Mouse (Mus musculus): ENCODE results near the gene Acox1. TPM values are rescaled to one million over a fixed set of nuclear protein-coding genes. Genes with fewer than 3 reads are reported as not detected.
A peak's percentile ranks its signal among the peaks of the same experiment; 100 is the strongest.

The Acox1 gene
- total and polyA plus RNA-seq, 2 experiments from 2014 or later = 46.7 to 64.9 TPM

DNA sequence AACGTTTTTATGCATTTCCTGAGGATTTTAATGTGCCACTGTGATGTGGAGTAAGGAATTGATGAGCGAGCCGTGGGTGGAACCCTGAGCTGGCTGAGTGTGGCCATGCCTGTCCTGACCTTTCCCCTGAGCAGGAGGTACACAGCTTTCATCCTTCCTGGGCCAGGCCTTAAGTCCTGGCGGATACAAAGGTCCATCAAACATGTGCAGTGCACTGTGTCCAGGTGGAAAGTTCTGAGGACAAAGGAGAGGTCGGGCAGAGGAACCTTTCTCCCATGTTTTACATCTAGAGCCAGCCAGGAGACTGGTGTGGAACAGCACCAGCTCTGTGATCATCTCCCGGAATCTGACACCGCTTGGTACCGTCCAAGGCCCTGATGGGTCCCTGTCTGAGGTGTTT is 10.4 kb upstream of the Acox1 start:
- Histone ChIP-seq H3K4me3 (ENCODE audit: low read depth, low read length) (no peak overlapping the region), H3K36me3 (replicated peaks; ENCODE audit: control insufficient read depth, insufficient read depth, low read length) (peaks cover 36% of the 10 kb centered on the region), H3K4me1 (ENCODE audit: control insufficient read depth, insufficient read depth) (no peaks in the 10 kb centered on the region), H3K9ac (replicated peaks; ENCODE audit: low read depth, low read length) (no peak overlapping the region), H3K27ac (ENCODE audit: low read depth) (no peak overlapping the region), H3K4me2 (ENCODE audit: low read depth, low read length) (no peak overlapping the region), H3K9me3 (replicated peaks; ENCODE audit: control insufficient read depth, low read length) (0 out of 2 replicates have a peak, but pooled peaks cover 4% of the 10 kb centered on the region), H3K27me3 (ENCODE audit: control insufficient read depth, insufficient read depth, low read length) (no peaks in the 10 kb centered on the region)
- ATAC-seq (ENCODE audit: insufficient read depth, low read depth) = no peak
- no peak for TF ChIP-seq CTCF (IDR thresholded peaks at IDR 0.05; ENCODE audit: low read depth)
- no peak for TF ChIP-seq EP300 (IDR thresholded peaks at IDR 0.05; ENCODE audit: low read depth)
- 78% methylated on average over 8 of the region's 8 CpGs for WGBS
- no peak for DNase-seq (ENCODE audit: low spot score)

DNA sequence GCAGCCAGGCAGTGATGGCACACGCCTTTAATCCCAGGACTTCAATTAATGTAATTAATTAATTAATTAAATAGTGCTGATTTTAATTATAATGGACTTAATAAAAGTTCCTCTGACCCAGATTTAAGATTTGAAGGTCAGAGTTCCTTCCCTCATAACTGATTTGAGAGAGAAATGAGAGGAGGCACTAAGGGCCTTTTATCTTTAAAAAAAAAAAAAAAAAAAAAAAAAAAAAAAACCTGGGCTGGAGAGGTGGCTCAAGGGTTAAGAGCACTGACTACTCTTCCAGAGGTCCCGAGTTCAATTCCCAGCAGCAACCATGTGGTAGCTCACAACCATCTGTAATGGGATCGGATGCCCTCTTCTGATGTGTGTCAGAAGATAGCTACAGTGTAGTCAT is 9.8 kb upstream of the Acox1 start:
- H3K27me3 ChIP-seq (ENCODE audit: control insufficient read depth, insufficient read depth, low read length) = no peaks in the 10 kb centered on the region
- H3K9ac ChIP-seq (replicated peaks; ENCODE audit: low read depth, low read length) = no peak overlapping the region
- no peak for TF ChIP-seq EP300 (IDR thresholded peaks at IDR 0.05; ENCODE audit: low read depth)
- no peak for TF ChIP-seq CTCF (IDR thresholded peaks at IDR 0.05; ENCODE audit: low read depth)
- H3K4me1 ChIP-seq (ENCODE audit: control insufficient read depth, insufficient read depth) = no peaks in the 10 kb centered on the region
- 86% methylated on average over 3 of the region's 3 CpGs for WGBS
- no peak overlapping the region for H3K4me3 ChIP-seq (ENCODE audit: low read depth, low read length)
- no peak overlapping the region for H3K27ac ChIP-seq (ENCODE audit: low read depth)
- no peak for ATAC-seq (ENCODE audit: insufficient read depth, low read depth)
- H3K4me2 ChIP-seq (ENCODE audit: low read depth, low read length) = no peak overlapping the region
- 0 out of 2 replicates have a peak, but pooled peaks cover 4% of the 10 kb centered on the region for H3K9me3 ChIP-seq (replicated peaks; ENCODE audit: control insufficient read depth, low read length)
- no peak for DNase-seq (ENCODE audit: low spot score)
- peaks cover 36% of the 10 kb centered on the region for H3K36me3 ChIP-seq (replicated peaks; ENCODE audit: control insufficient read depth, insufficient read depth, low read length)

DNA sequence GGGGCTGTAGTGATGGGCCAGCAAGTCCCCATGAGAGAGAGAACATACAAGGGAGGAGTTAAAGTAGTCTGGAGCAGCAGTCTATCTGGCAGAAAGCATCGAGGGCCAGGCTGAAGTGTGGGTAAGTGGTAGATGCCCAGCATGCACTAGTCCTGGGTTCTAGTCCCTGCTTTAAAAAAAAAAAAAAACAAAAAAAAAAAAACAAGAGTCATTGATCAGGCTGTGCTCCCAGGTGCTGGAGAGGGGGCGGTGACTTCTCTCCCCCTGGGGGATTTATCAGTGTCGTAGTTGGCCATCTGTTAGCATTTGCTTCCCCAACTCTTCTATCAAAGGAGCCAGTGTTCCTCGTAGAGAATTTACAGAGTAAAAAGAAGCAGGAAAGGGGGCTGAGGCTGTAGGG is 7.8 kb upstream of the Acox1 start:
- no peaks in the 10 kb centered on the region for H3K4me1 ChIP-seq (ENCODE audit: control insufficient read depth, insufficient read depth)
- no peak overlapping the region for H3K4me2 ChIP-seq (ENCODE audit: low read depth, low read length)
- H3K27ac ChIP-seq (ENCODE audit: low read depth) = no peak overlapping the region
- H3K9ac ChIP-seq (replicated peaks; ENCODE audit: low read depth, low read length) = no peak overlapping the region
- DNase-seq (ENCODE audit: low spot score) (no peak), ATAC-seq (ENCODE audit: insufficient read depth, low read depth) (no peak)
- TF ChIP-seq CTCF (IDR thresholded peaks at IDR 0.05; ENCODE audit: low read depth) (no peak), EP300 (IDR thresholded peaks at IDR 0.05; ENCODE audit: low read depth) (no peak)
- peaks cover 36% of the 10 kb centered on the region for H3K36me3 ChIP-seq (replicated peaks; ENCODE audit: control insufficient read depth, insufficient read depth, low read length)
- 81% methylated on average over 4 of the region's 4 CpGs for WGBS
- H3K4me3 ChIP-seq (ENCODE audit: low read depth, low read length) = no peak overlapping the region
- no peaks in the 10 kb centered on the region for H3K27me3 ChIP-seq (ENCODE audit: control insufficient read depth, insufficient read depth, low read length)
- H3K9me3 ChIP-seq (replicated peaks; ENCODE audit: control insufficient read depth, low read length) = 0 out of 2 replicates have a peak, but pooled peaks cover 4% of the 10 kb centered on the region

DNA sequence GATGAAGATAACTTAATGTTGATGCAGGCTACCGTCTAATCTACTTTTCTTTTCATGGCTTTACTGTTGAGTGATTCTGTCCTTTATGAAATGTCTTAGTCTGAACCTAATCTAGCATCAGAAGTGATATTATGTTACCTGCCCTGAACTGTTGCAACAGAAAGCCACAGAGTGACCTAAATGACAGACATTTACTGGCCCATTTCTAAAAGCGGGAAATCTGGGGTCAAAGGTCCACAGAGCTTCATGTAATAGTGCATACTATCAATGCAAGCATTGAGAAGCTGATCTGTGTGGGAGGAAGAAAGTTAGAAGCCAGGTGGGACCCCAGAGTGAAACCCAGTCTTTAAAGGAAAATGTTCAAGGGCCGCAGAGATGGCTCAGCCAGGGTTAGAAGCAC is 4.3 kb upstream of the Acox1 start:
- Histone ChIP-seq H3K27ac (ENCODE audit: low read depth) (no peak overlapping the region), H3K27me3 (ENCODE audit: control insufficient read depth, insufficient read depth, low read length) (no peaks in the 10 kb centered on the region), H3K4me1 (ENCODE audit: control insufficient read depth, insufficient read depth) (no peaks in the 10 kb centered on the region), H3K4me2 (ENCODE audit: low read depth, low read length) (no peak overlapping the region), H3K9me3 (replicated peaks; ENCODE audit: control insufficient read depth, low read length) (0 out of 2 replicates have a peak, but pooled peaks cover 4% of the 10 kb centered on the region), H3K4me3 (ENCODE audit: low read depth, low read length) (no peak overlapping the region), H3K9ac (replicated peaks; ENCODE audit: low read depth, low read length) (no peak overlapping the region), H3K36me3 (replicated peaks; ENCODE audit: control insufficient read depth, insufficient read depth, low read length) (peaks cover 34% of the 10 kb centered on the region)
- DNase-seq (ENCODE audit: low spot score) = no peak
- WGBS = 87% methylated on average over 3 of the region's 3 CpGs
- TF ChIP-seq CTCF (IDR thresholded peaks at IDR 0.05; ENCODE audit: low read depth) (no peak), EP300 (IDR thresholded peaks at IDR 0.05; ENCODE audit: low read depth) (no peak)
- no peak for ATAC-seq (ENCODE audit: insufficient read depth, low read depth)

DNA sequence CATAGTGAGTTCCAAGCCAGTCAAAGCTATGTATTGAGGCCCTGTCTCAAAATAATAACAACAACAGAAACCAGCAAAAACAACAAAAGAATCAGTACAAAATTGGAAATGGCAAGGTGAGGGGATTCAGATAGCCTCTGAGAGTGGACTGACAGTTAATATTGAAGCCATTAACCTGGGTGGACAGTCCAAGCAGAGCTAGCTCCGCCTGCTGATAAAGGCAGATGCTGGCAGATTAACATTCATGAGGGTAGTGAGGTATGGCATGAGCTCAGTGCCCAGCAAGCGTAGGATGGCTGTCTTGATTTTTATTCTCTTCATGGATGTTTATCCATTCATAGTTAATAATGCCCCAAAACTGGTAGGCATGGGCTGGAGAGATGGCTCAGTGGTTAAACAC is 2.3 kb upstream of the Acox1 start:
- no peak overlapping the region for H3K27ac ChIP-seq (ENCODE audit: low read depth)
- H3K9me3 ChIP-seq (replicated peaks; ENCODE audit: control insufficient read depth, low read length) = no peaks in the 10 kb centered on the region
- 92% methylated on average over 2 of the region's 2 CpGs for WGBS
- H3K27me3 ChIP-seq (ENCODE audit: control insufficient read depth, insufficient read depth, low read length) = no peaks in the 10 kb centered on the region
- DNase-seq (ENCODE audit: low spot score) (no peak), ATAC-seq (ENCODE audit: insufficient read depth, low read depth) (no peak)
- TF ChIP-seq CTCF (IDR thresholded peaks at IDR 0.05; ENCODE audit: low read depth) (no peak), EP300 (IDR thresholded peaks at IDR 0.05; ENCODE audit: low read depth) (no peak)
- H3K36me3 ChIP-seq (replicated peaks; ENCODE audit: control insufficient read depth, insufficient read depth, low read length) = peaks cover 25% of the 10 kb centered on the region
- no peak overlapping the region for H3K4me2 ChIP-seq (ENCODE audit: low read depth, low read length)
- no peak overlapping the region for H3K9ac ChIP-seq (replicated peaks; ENCODE audit: low read depth, low read length)
- peaks cover 6% of the 10 kb centered on the region for H3K4me1 ChIP-seq (ENCODE audit: control insufficient read depth, insufficient read depth)
- H3K4me3 ChIP-seq (ENCODE audit: low read depth, low read length) = no peak overlapping the region

DNA sequence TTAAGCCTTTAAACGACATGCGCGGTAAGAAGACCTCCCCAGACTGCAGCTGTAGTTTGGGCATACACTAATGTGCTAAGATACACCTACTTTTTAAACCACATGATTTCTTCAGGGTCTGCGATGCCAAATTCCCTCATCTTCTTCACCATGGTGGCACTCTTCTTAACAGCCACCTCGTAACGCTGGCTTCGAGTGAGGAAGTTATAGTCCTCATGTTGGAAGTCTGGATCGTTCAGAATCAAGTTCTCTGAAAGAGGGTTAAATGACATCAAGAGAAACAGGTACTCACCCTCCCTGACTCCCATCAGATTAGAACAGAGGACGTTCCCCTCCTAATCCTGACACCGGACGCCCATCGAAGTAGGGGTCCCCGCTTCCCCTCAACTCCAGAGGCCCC is 713 bp downstream of the Acox1 start:
- Histone ChIP-seq H3K9me3 (replicated peaks; ENCODE audit: control insufficient read depth, low read length) (no peaks in the 10 kb centered on the region), H3K4me2 (ENCODE audit: low read depth, low read length) (peak overlapping the region; percentile 70), H3K36me3 (replicated peaks; ENCODE audit: control insufficient read depth, insufficient read depth, low read length) (peaks cover 11% of the 10 kb centered on the region; the same call in 1 of the 2 replicates), H3K4me3 (ENCODE audit: low read depth, low read length) (peak overlapping the region; percentile 67), H3K27ac (ENCODE audit: low read depth) (peak overlapping the region; percentile 95), H3K9ac (replicated peaks; ENCODE audit: low read depth, low read length) (peak overlapping the region; percentile 81), H3K27me3 (ENCODE audit: control insufficient read depth, insufficient read depth, low read length) (no peaks in the 10 kb centered on the region), H3K4me1 (ENCODE audit: control insufficient read depth, insufficient read depth) (peaks cover 6% of the 10 kb centered on the region)
- DNase-seq (ENCODE audit: low spot score) = no peak
- ATAC-seq (ENCODE audit: insufficient read depth, low read depth) = no peak
- 15% methylated on average over 13 of the region's 13 CpGs for WGBS
- TF ChIP-seq EP300 (IDR thresholded peaks at IDR 0.05; ENCODE audit: low read depth) (no peak), CTCF (IDR thresholded peaks at IDR 0.05; ENCODE audit: low read depth) (no peak)
